Mouse (Mus musculus) midbrain, embryonic 15.5 days (tissue): ENCODE measurements at regions not wholly inside any gene's neighbourhood (a gene's known extent, or its start where the extent isn't known, plus 50 kb on each side); places are given as distances from the start of the nearest gene placed in this dataset.

Source experiments
- ATAC-seq: fragments of 200-750 bp; cut with Nextera tagmentation; replicated peaks from 2 replicates; pipeline ENCODE4 v1.8.0; 2017; ENCODE audit warnings: moderate TSS enrichment
- H3K27ac ChIP-seq: fragments of 300-500 bp; sonication (generic); 2 replicates; pipeline ENCODE4 v1.5.1; 2015; ENCODE audit warnings: mild to moderate bottlenecking, inconsistent platforms
- H3K27me3 ChIP-seq: fragments of 300-500 bp; sonication (generic); replicated peaks from 2 replicates; pipeline ENCODE4 v1.6.1; 2015; ENCODE audit warnings: inconsistent platforms
- H3K36me3 ChIP-seq: fragments of 300-500 bp; sonication (generic); replicated peaks from 2 replicates; pipeline ENCODE4 v1.6.1; 2015; ENCODE audit warnings: inconsistent platforms
- H3K4me1 ChIP-seq: fragments of 300-500 bp; sonication (generic); 2 replicates; pipeline ENCODE4 v1.6.1; 2015; ENCODE audit warnings: inconsistent platforms
- H3K4me2 ChIP-seq: fragments of 300-500 bp; sonication (generic); 2 replicates; pipeline ENCODE4 v1.6.1; 2015; ENCODE audit warnings: inconsistent platforms, mild to moderate bottlenecking, moderate library complexity
- H3K4me3 ChIP-seq: fragments of 300-500 bp; sonication (generic); 2 replicates; pipeline ENCODE4 v1.5.1; 2015; ENCODE audit warnings: mild to moderate bottlenecking, inconsistent platforms
- H3K9ac ChIP-seq: fragments of 300-500 bp; sonication (generic); 2 replicates; pipeline ENCODE4 v1.6.1; 2015; ENCODE audit warnings: mild to moderate bottlenecking, inconsistent platforms
- H3K9me3 ChIP-seq: fragments of 300-500 bp; sonication (generic); 2 replicates; pipeline ENCODE4 v1.6.1; 2016; ENCODE audit warnings: inconsistent platforms
- WGBS: fragments of 180-500 bp; shearing (Covaris S2); methylation state at CpG from one replicate; pipeline ENCODE4 v1.1.7; 2015; ENCODE audit warnings: mixed read lengths; 5-methylcytosine and 5-hydroxymethylcytosine counted together

DNA sequence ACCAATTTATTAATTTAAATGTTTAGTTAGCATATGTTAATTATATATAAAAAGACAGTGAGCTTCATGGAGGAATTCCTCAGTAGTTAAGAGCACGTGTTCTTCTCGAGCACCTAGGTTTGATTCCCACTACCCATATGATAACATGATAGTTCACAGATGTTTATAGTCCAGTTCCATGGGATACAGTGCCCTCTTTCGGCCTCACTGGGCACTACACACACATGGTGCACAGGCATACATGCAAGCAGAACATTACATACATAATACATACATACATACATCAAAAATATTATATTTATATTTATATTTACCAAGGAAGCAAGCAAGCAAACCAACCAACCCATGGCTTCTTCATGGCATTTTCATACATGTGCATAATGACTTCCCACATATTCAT, 51.6 kb upstream of the Fam180a start:
- H3K27ac ChIP-seq: no peak overlapping the region
- no peak overlapping the region for H3K4me3 ChIP-seq
- ATAC-seq: no peak
- H3K4me1 ChIP-seq: peaks cover 8% of the 10 kb centered on the region
- H3K9me3 ChIP-seq: no peaks in the 10 kb centered on the region
- H3K27me3 ChIP-seq: no peaks in the 10 kb centered on the region
- 90% methylated on average over 3 of the region's 3 CpGs for WGBS
- no peak overlapping the region for H3K9ac ChIP-seq
- no peaks in the 10 kb centered on the region for H3K36me3 ChIP-seq
- no peak overlapping the region for H3K4me2 ChIP-seq

DNA sequence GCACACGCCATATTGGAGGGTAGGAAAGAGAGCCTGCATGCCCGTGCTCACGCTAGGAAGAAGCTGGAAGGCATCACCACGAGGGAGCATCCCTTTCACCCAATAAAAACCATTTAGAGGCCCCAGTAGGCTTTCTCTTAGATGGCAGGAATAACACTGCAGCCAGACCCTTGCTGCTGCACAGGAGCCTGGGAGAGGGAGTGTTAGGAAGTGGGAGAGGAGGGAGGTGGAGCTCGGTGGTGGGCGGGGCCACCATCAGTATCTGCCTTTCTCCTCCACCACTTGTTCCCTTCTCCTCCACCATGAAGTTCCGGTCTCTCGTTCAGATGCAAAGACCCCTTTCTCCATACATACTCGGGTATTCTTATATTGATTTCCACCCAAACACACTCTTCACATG, 50.6 kb upstream of the Fam180a start:
- Histone ChIP-seq H3K4me3 (no peak overlapping the region), H3K4me1 (peaks cover 8% of the 10 kb centered on the region), H3K27me3 (no peaks in the 10 kb centered on the region), H3K27ac (no peak overlapping the region), H3K4me2 (no peak overlapping the region), H3K9me3 (no peaks in the 10 kb centered on the region), H3K36me3 (no peaks in the 10 kb centered on the region), H3K9ac (no peak overlapping the region)
- 79% methylated on average over 9 of the region's 9 CpGs for WGBS
- no peak for ATAC-seq
